Mouse (Mus musculus): Measurements from ENCODE around the gene Fah. TPM values are rescaled to one million over a fixed set of nuclear protein-coding genes. Genes with fewer than 3 reads are reported as not detected.

The Fah gene
- polyA plus RNA-seq, 1 experiment from 2014 or later: 12.5 TPM

DNA sequence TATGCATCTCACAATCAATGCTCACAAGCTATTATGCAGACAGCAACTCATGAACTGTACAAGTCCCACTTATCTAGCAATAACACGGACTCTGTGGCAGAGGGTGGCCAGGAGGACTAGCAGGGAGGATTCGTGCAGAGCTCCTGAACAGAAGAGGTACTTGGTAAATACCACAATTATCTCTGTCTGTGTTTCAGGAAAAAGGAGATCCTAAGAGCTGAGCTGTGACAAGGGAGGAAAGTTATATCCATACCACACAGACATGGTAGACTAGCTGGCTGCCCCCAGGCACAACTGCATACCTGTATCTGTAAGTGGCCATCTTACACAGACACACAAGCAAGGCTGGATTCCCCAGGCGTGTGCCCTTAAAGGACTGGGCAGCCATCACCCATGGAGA, 5.2 kb downstream of the Fah start:
- no peaks in the 10 kb centered on the region for H3K27me3 ChIP-seq (ENCODE audit: control insufficient read depth, insufficient read depth, low read length)
- 81% methylated on average over 3 of the region's 3 CpGs for WGBS
- no peaks in the 10 kb centered on the region for H3K36me3 ChIP-seq (ENCODE audit: control insufficient read depth, insufficient read depth, low read length)
- no peak overlapping the region for H3K9ac ChIP-seq (ENCODE audit: low read length)
- ATAC-seq (ENCODE audit: low FRiP score, low TSS enrichment) (no peak), DNase-seq (ENCODE audit: low spot score) (no peak)
- H3K4me3 ChIP-seq (ENCODE audit: low read depth, low read length): no peak overlapping the region
- H3K4me1 ChIP-seq (replicated peaks; ENCODE audit: control insufficient read depth, insufficient read depth): no peaks in the 10 kb centered on the region
- no peaks in the 10 kb centered on the region for H3K9me3 ChIP-seq (ENCODE audit: control insufficient read depth, low read length)
- no peak overlapping the region for H3K4me2 ChIP-seq (replicated peaks; ENCODE audit: low read depth)
- no peak overlapping the region for H3K27ac ChIP-seq (replicated peaks)
- TF ChIP-seq EP300 (optimal IDR thresholded peaks at IDR 0.05): no peak
- no peak for TF ChIP-seq CTCF (IDR thresholded peaks at IDR 0.05; ENCODE audit: low read depth)

DNA sequence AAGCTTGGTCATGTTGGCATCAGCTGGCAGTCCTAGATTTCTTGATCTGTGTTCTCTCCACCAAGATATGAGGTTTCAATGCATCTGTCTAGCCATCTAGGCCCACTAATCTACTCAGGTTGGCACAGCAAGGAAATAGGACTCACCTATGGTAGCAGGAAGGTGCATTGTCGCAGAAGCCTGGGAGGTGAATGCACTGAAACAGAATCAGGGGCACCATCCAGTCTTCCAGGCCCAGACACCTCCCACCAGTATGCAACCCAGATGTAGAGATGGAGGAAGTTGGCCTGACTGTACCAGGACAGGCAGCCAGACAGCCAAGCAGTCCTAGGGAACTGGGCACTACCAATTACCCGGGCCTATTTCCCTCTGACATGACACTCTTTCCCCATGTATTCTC, 5.9 kb downstream of the Fah start:
- Histone ChIP-seq H3K27ac (replicated peaks) (no peak overlapping the region), H3K4me2 (replicated peaks; ENCODE audit: low read depth) (no peak overlapping the region), H3K9me3 (ENCODE audit: control insufficient read depth, low read length) (no peaks in the 10 kb centered on the region), H3K4me1 (replicated peaks; ENCODE audit: control insufficient read depth, insufficient read depth) (no peaks in the 10 kb centered on the region), H3K4me3 (ENCODE audit: low read depth, low read length) (no peak overlapping the region), H3K9ac (ENCODE audit: low read length) (no peak overlapping the region), H3K27me3 (ENCODE audit: control insufficient read depth, insufficient read depth, low read length) (no peaks in the 10 kb centered on the region), H3K36me3 (ENCODE audit: control insufficient read depth, insufficient read depth, low read length) (no peaks in the 10 kb centered on the region)
- DNase-seq (ENCODE audit: low spot score) (no peak), ATAC-seq (ENCODE audit: low FRiP score, low TSS enrichment) (no peak)
- TF ChIP-seq EP300 (optimal IDR thresholded peaks at IDR 0.05) (no peak), CTCF (IDR thresholded peaks at IDR 0.05; ENCODE audit: low read depth) (no peak)
- WGBS: 86% methylated on average over 2 of the region's 2 CpGs

DNA sequence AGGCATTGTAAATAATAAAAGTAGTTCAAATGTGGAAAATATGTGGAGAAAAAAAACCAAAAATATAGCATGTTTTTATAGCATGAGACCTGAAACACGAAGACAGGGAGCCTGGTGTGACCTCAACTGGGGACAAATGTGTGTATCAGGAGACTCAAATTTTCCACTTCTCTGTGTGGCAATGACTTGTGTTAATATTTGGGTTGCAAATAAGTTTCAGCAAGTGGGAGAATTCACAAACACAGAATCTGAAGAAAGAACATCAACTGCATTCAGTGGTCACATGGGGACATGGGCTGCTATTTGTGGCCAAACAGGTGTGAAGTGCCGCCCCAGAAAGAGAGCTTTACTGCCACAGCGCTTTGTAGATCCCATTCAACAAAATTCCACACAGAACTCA, 9.9 kb downstream of the Fah start:
- Histone ChIP-seq H3K9ac (ENCODE audit: low read length) (no peak overlapping the region), H3K4me3 (ENCODE audit: low read depth, low read length) (no peak overlapping the region), H3K9me3 (ENCODE audit: control insufficient read depth, low read length) (no peaks in the 10 kb centered on the region), H3K4me1 (replicated peaks; ENCODE audit: control insufficient read depth, insufficient read depth) (no peaks in the 10 kb centered on the region), H3K36me3 (ENCODE audit: control insufficient read depth, insufficient read depth, low read length) (no peaks in the 10 kb centered on the region), H3K4me2 (replicated peaks; ENCODE audit: low read depth) (no peak overlapping the region), H3K27ac (replicated peaks) (no peak overlapping the region), H3K27me3 (ENCODE audit: control insufficient read depth, insufficient read depth, low read length) (no peaks in the 10 kb centered on the region)
- WGBS: 81% methylated on average over 3 of the region's 3 CpGs
- no peak for TF ChIP-seq EP300 (optimal IDR thresholded peaks at IDR 0.05)
- no peak for TF ChIP-seq CTCF (IDR thresholded peaks at IDR 0.05; ENCODE audit: low read depth)
- no peak for DNase-seq (ENCODE audit: low spot score)
- no peak for ATAC-seq (ENCODE audit: low FRiP score, low TSS enrichment)

DNA sequence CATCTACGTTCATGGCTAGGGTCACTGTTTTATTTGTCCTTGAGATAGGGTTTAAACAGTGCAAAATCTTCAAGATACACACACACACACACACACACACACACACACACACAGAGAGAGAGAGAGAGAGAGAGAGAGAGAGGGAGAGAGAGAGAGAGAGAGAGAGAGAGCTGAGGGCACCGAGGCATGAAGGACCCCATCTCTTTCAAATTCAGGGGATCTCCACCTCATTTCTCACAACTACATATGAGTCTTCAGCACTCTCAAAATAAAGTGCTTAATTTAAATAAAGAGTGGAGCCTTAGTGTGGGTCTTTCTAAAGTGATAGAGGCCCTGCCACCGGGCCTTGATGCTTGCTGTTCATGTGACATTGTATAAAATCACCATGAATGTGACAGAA, 10.5 kb downstream of the Fah start:
- TF ChIP-seq EP300 (optimal IDR thresholded peaks at IDR 0.05): no peak
- no peak for TF ChIP-seq CTCF (IDR thresholded peaks at IDR 0.05; ENCODE audit: low read depth)
- no peaks in the 10 kb centered on the region for H3K9me3 ChIP-seq (ENCODE audit: control insufficient read depth, low read length)
- H3K4me1 ChIP-seq (replicated peaks; ENCODE audit: control insufficient read depth, insufficient read depth): no peaks in the 10 kb centered on the region
- no peaks in the 10 kb centered on the region for H3K36me3 ChIP-seq (ENCODE audit: control insufficient read depth, insufficient read depth, low read length)
- DNase-seq (ENCODE audit: low spot score) (no peak), ATAC-seq (ENCODE audit: low FRiP score, low TSS enrichment) (no peak)
- 78% methylated on average over 3 of the region's 3 CpGs for WGBS
- no peak overlapping the region for H3K4me3 ChIP-seq (ENCODE audit: low read depth, low read length)
- H3K9ac ChIP-seq (ENCODE audit: low read length): no peak overlapping the region
- H3K27me3 ChIP-seq (ENCODE audit: control insufficient read depth, insufficient read depth, low read length): no peaks in the 10 kb centered on the region
- H3K4me2 ChIP-seq (replicated peaks; ENCODE audit: low read depth): no peak overlapping the region
- H3K27ac ChIP-seq (replicated peaks): no peak overlapping the region

DNA sequence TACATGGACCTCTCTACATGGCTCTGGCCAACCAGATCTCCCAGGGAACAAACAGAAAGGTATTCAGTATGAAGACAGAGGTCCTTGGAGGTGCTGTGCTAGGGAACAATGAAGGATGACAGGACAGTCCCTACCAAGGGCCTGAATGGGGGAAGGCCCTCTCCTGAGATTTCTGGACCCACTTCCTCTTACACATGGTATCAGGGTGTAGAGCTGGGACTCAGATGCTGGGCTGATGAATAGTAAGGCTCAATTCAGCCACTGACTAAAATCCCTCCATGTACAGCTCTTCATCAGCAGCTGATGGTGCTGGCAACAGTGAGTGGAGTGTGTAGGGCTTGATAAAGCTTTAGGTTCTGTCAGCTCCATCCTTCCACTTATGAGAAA, 11.6 kb downstream of the Fah start:
- Histone ChIP-seq H3K9me3 (ENCODE audit: control insufficient read depth, low read length) (no peaks in the 10 kb centered on the region), H3K36me3 (ENCODE audit: control insufficient read depth, insufficient read depth, low read length) (no peaks in the 10 kb centered on the region), H3K4me3 (ENCODE audit: low read depth, low read length) (no peak overlapping the region), H3K27me3 (ENCODE audit: control insufficient read depth, insufficient read depth, low read length) (no peaks in the 10 kb centered on the region), H3K4me1 (replicated peaks; ENCODE audit: control insufficient read depth, insufficient read depth) (no peaks in the 10 kb centered on the region), H3K9ac (ENCODE audit: low read length) (no peak overlapping the region), H3K27ac (replicated peaks) (no peak overlapping the region), H3K4me2 (replicated peaks; ENCODE audit: low read depth) (no peak overlapping the region)
- TF ChIP-seq EP300 (optimal IDR thresholded peaks at IDR 0.05) (no peak), CTCF (IDR thresholded peaks at IDR 0.05; ENCODE audit: low read depth) (no peak)
- DNase-seq (ENCODE audit: low spot score) (no peak), ATAC-seq (ENCODE audit: low FRiP score, low TSS enrichment) (peak; percentile 25; the same call in 1 of the 2 replicates)

DNA sequence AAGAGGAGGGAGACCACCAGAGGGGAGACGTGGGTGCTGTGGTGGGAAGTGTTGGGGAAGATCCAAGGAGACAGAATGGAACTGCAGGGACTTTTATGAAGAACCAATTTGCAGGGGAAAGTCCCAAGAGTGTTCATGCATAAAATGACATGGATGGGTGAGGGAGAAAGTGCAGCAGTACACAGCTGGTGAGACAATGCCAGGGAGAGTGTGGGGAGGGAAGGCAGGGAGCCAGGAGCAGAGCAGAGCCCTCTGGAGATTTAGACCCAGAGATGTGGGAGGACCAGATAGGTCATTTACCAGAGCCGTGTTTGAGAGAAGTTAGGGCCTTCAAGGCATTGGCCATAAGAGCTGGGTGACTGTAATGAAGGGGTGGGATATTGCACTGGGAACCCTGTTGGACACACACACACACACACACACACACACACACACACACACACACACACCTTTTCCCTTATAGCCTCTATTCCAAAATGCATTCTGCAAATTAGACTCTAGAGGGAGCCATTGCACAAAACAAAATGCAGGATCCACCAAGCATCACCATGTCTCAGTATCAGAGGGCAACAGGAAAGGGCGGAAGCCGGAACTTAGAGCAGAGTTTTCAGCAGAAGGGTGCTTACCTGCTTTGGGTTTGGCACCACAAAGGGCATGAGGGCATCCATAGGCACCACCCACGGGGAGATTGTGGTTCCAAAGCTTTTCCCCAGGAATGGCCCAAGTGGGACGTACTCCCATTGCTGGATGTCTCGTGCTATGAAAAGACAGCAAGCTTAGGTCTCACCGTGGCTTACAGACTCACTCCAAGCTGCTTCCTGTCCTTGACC, 12.2 kb downstream of the Fah start:
- Histone ChIP-seq H3K4me1 (replicated peaks; ENCODE audit: control insufficient read depth, insufficient read depth) (no peaks in the 10 kb centered on the region), H3K27ac (replicated peaks) (no peak overlapping the region), H3K4me2 (replicated peaks; ENCODE audit: low read depth) (no peak overlapping the region; the same call in 1 of the 2 replicates), H3K36me3 (ENCODE audit: control insufficient read depth, insufficient read depth, low read length) (no peaks in the 10 kb centered on the region), H3K27me3 (ENCODE audit: control insufficient read depth, insufficient read depth, low read length) (no peaks in the 10 kb centered on the region), H3K4me3 (ENCODE audit: low read depth, low read length) (no peak overlapping the region), H3K9me3 (ENCODE audit: control insufficient read depth, low read length) (no peaks in the 10 kb centered on the region), H3K9ac (ENCODE audit: low read length) (no peak overlapping the region)
- peak; percentile 48 for DNase-seq (ENCODE audit: low spot score)
- TF ChIP-seq CTCF (IDR thresholded peaks at IDR 0.05; ENCODE audit: low read depth) (peak; percentile 94), EP300 (optimal IDR thresholded peaks at IDR 0.05) (no peak)
- WGBS: 42% methylated on average over 8 of the region's 8 CpGs
- ATAC-seq (ENCODE audit: low FRiP score, low TSS enrichment): peak; percentile 80
